Mouse (Mus musculus) layer of hippocampus, postnatal 36 days (tissue): ENCODE measurements at regions not wholly inside any gene's neighbourhood (a gene's known extent, or its start where the extent isn't known, plus 50 kb on each side); places are given as distances from the start of the nearest gene placed in this dataset.

Experiments
- DNase-seq, 2 experiments: peaks; one replicate each; pipeline ENCODE4 v3.0.0; 2022

GRCm38 (mm10) chrX:143996716-143997115, 63.6 kb upstream of the Dcx start:
- peak; percentile 8 to 21 for DNase-seq
